Mouse (Mus musculus) adrenal gland, postnatal 36 days (tissue): ENCODE measurements at regions not wholly inside any gene's neighbourhood (a gene's known extent, or its start where the extent isn't known, plus 50 kb on each side); places are given as distances from the start of the nearest gene placed in this dataset.
"Not testable (repeated sequence)": the region's sequence is repeated elsewhere in the genome, so short reads cannot be mapped to it uniquely, and the experiment has no call there.

ENCODE experiments used
- DNase-seq, 2 experiments: peaks; one replicate each; pipeline ENCODE4 v3.0.0; 2021; ENCODE audit warnings: mixed read lengths in 1 of 2

GRCm38 (mm10) chr5:12639549-12639948 is 256.4 kb downstream of the Sema3d start:
- DNase-seq = no peak

GRCm38 (mm10) chr5:12646269-12646668 is 263.1 kb downstream of the Sema3d start:
- DNase-seq = no peak

DNA sequence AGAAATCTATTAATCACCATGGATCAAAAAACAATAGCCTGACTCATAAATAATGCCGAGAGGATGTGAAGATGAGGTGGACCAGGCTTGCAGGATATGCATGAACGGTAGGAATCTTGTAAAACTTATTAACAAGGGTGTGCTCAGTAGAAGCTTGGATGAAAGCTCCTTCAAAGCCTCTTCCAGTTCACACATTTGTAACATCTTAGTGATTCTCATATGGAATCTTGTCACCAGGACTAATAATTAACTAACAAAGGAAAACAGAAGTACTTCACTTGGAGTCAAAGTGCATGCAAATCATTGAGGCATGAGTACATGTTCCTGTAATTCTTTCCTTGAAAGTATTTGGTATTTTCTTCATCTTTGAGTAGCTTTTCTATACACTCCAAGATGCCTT is 290.5 kb downstream of the Sema3d start:
- DNase-seq = no peak

- DNase-seq = no peak
These were observed 290.9 kb downstream of the Sema3d start for GRCm38 (mm10) chr5:12674134-12674533.

- DNase-seq = no peak
These were observed 293.5 kb downstream of the Sema3d start for GRCm38 (mm10) chr5:12676712-12677111.

GRCm38 (mm10) chr5:12714894-12715293 is 331.7 kb downstream of the Sema3d start:
- no peak for DNase-seq

GRCm38 (mm10) chr5:12751514-12751913 is 368.3 kb downstream of the Sema3d start:
- no peak for DNase-seq

DNA sequence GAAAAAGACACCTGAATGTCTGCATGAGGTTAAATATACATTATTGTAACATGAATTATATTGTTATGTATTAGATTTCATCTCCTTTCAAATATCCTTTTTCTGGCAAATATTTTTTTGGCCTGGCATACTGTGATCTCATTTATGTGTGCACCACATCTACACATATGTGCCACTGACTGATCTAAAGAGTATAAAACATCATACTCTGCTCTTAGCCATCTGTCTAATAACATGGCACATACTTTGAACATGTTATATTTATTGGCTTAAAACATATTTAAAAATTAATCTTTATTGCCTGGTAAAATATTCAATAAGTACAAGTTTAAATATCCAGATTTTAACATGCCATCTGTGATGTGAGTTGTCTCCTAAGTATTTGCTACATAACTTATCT is 365.6 kb upstream of the Sema3a start:
- no peak for DNase-seq

DNA sequence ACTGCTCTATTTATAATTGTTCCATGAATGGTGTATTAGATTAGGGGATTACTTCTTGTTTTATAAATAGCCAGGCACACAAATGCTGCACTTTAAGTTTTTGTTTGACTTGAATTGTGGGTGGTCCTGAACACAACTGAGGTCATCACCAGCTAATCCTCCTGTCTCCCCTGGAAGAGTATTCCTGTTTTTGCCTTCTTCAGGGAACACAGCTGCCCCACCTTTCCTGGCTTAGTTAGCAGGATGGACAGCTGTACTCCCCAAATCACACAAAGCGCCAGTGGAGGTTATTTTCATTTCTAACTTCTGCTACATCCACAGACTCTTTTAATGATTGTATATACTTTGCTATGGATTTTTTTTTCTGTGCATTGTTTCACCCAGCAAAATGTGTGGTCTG is 357.8 kb upstream of the Sema3a start:
- DNase-seq = no peak

DNA sequence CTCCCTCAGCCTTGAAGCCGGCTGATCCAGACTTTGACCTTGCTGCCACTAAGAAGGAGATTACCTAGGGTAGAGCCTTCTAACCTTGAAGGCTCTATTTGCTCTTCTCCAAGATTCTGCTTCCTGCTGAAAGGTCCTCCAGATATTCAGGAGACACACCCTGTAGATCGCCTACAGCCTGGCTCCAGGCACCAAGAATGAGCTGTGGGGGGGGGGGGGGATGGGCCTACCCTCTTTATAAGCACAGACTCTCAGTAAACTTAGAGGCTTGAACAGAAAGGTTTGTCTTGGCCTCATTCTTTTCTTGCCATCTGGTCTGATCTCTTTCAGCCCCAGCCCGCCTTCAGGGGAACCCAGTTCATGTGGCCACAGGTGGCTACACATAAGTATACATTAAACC is 342.5 kb upstream of the Sema3a start:
- DNase-seq = no peak

GRCm38 (mm10) chr5:12808729-12809128 is 316.5 kb upstream of the Sema3a start:
- DNase-seq = no peak

DNA sequence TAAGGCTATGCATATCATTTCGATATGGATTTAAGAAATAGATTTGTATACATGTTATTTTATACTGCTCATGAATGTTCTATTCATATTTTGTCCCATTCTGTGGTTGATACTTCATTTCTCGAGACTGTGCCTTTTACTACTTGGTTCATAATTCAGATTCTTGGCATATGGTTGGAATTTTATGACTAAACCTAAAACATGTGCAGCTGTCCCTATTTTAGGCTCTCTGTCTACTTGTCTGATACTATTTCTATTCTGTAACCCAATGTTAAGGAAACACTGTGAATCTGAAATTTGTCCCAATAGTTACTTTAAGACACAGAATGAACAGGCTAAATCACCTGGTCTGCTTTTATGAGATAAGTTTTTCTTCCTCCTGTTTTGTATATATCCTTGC is 315.3 kb upstream of the Sema3a start:
- DNase-seq = no peak

DNA sequence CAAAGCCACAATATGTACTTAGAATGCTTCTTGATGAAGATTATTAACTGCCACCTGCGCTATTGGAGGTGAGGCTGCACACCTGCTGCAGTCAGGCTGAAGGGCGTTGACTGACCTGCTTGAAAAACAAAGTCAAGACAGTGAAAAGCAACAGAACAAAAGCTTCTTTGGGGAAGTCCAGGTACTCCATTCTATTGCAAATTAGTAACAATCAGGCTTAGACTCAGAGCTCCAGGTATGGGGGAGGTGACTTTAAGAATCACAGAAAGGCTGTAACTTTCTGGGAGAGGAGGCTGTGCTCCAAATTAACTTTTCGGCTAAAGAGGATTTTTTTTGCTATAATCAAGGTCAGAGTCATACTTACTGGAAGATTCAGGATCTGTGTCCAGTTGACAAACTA is 278.0 kb upstream of the Sema3a start:
- not testable (repeated sequence) for DNase-seq

DNA sequence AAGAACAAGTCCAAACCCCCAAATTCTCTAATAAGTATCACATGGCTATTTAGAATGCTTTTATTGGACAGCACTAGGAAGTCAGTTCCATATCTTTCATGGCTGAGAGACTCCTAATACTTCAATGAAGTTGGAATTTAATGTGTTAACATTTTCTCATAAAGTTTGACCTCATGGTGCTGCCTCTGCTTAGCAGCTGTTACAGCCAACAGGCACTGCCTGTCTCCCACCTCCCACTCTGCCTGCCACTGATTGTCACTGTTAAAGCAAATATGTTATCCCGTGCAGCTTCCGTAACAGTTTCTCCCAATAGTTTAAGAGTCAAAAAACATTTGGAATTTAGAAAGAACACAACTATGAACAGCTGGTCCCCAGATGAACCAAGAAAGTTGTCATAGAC is 268.3 kb upstream of the Sema3a start:
- no peak for DNase-seq

DNA sequence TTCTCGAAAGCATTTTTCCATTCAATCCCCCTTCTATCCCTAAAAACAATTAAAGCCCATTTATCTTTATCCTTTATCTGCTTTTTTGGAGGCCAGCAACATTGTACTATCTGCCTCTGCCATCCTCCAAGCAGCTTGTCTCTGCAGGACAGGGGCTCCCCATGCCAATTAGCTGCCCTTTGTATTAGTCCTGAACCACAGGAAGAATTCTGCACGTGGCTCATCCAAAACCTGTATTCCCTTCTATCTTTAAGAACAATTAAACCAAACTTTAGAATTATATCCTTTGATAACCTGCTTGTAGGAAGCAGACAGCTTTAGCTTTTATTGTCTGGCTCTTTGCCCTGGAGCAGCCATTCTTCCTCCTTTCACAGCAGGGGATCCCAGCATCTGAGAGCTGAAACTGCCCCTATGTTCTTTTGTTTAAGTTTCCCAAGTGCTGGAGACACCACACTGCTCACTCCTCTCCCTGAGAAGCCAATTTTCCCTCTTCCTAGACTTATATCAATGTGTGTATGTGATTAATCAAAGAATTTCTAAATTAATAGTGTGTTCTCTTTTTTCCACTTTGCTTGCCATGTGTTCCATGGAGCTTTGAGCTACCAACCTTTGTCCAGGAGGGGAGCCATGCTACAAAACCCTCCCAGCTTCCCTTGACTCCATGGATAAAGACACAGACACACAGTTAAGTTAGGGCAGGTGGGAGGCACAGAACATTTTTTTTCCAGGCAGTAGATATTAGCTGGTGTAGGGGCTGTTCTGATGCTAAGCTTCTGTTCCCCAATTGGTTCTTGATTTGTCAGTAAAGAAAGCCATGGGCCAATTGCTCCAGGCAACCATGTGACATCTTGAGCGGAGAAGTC is 256.6 kb upstream of the Sema3a start:
- DNase-seq = no peak

DNA sequence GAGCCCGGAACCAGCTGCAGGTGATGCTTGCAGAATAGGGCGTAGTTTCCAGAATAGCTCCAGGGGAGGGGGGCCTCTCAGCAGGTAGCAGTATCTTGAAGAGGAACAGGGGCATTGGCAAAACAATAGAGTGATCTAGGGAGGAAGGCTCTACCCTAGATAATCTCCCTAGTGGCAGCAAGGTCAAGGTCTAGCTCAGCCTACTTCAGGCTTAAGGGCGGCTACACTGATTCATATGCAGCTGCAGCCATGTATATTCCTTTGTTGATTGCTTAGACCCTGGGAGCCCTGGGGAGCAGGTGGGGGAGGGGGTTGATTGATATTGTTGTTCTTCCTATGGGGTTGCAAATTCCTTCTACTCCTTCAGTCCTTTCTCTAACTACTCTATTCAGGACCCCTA is 252.3 kb upstream of the Sema3a start:
- no peak for DNase-seq

DNA sequence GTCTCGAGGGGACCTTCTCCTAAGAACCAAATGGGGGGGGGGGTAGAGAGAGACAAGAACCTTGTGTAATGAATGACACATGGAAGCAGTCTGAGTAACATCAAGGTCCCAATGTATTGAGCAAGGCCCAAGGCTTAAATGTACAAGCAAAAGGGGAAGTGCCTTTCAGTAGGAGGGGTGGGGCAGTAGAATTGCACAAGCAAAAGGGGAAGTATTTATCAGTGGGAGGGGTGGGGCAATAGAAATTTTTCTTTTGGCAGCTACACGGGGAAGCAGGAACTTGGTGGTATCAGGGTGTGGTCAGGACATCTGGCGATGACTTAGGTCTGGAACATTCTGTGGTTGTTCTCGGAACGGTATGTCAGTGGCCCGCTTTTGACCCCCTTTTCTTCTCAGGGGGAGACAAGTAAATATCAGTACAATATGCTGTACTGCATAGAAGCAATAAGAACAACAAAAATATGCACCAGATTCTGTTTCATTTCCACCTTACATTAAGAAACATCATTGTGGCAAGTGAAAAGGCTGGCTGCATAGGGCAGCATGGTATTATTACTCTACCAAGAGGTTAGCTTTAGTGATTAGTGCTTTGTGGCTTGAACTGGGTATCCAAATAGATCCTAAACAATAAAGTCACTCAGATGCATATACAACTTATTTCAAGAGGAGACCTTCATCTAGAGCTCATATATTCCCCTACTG is 247.5 kb upstream of the Sema3a start:
- no peak for DNase-seq

DNA sequence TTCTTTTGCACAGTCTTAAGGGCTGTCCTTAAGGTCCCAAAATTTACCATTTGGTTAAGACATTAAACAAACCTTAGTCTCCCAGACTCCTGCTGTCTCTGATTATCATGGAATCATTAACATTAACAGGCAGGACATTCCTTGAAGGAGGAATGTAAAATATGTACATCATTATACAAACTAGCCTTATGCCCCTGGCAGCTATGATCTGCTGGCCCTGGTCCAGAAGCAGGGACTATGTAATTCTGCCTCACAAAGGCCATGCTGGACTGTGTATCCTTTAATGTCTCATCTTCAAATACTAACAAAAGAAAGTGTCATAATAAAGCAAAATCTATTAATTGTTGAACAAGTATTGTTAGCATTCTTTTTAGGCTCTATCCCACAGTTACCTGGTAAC is 232.9 kb upstream of the Sema3a start:
- no peak for DNase-seq

- no peak for DNase-seq
These were observed 230.6 kb upstream of the Sema3a start for GRCm38 (mm10) chr5:12894638-12895037.

DNA sequence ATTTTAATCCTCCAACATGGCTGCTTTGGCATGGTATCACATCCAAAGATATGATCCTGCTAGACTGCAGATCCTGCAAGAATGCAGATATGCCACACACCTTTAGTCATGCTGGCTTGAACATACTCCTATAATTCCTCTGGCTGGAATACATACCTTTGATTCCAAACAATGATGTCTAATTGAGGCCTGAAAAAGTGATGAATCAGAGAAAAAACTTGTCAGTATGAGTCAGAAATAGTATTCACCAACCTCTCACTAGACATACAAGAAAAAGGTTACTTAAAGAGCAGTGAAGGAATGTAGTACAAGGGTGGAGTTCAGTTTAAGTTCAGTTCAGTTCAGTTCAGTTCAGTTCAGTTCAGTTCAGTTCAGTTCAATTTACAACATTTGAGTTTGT is 214.5 kb upstream of the Sema3a start:
- no peak for DNase-seq

DNA sequence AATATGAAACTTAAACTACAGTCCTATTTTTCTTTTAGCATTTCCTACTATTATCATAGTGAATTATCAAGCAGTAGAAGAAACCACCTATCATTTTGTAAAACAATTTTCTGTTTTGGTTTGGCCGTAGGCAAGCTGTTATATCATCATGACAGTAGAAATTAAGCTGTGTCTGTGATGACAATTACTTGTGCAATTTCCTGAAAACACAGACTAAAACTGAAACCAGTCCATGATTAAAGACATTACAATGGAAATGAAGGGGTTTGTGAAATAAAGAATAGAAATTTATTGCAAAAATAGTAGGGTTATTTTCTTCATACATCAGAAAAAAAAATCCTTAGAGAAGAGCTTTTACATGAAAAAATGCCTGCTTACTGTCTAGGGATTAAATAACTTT is 210.8 kb upstream of the Sema3a start:
- DNase-seq = no peak

GRCm38 (mm10) chr5:12919335-12919734 is 205.9 kb upstream of the Sema3a start:
- no peak for DNase-seq

- no peak for DNase-seq
These were observed 202.3 kb upstream of the Sema3a start for GRCm38 (mm10) chr5:12922889-12923288.

DNA sequence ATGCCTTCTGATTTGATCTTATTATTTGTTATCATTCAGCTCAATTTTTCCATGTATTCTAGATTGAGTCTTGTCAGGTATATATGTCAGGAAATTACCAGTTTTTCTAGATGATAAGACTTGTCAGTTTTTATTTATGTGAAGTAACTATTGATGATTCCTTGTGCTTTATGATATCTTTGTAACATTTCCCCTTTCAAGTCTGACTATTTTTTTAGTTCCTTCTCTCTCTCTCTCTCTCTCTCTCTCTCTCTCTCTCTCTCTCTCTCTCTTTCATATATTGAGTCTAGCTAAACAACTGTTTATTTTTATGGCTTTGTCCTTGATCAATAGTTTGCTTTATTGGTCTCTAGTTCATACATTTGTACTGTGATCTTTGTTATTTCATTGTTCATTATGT is 199.7 kb upstream of the Sema3a start:
- DNase-seq = no peak
